Mouse (Mus musculus) ES-Bruce4 (cell line): ENCODE measurements at regions not wholly inside any gene's neighbourhood (a gene's known extent, or its start where the extent isn't known, plus 50 kb on each side); places are given as distances from the start of the nearest gene placed in this dataset.

Experiments used
- H3K27ac ChIP-seq: 2 replicates; pipeline ENCODE4 v1.5.1; 2012; ENCODE audit warnings: low read length, inconsistent platforms; ENCODE audit not compliant: insufficient read depth
- H3K27me3 ChIP-seq: 2 replicates; pipeline ENCODE4 v1.6.1; 2012; ENCODE audit warnings: mild to moderate bottlenecking, low read length, inconsistent platforms; ENCODE audit not compliant: control insufficient read depth, poor library complexity, insufficient read depth, severe bottlenecking
- H3K36me3 ChIP-seq: 2 replicates; pipeline ENCODE4 v1.6.1; 2012; ENCODE audit warnings: inconsistent platforms, mild to moderate bottlenecking, low read length, moderate library complexity; ENCODE audit not compliant: control insufficient read depth, poor library complexity, insufficient read depth, severe bottlenecking
- H3K4me1 ChIP-seq: one replicate; pipeline ENCODE4 v1.8.1; 2011; ENCODE audit warnings: low read length; ENCODE audit not compliant: control insufficient read depth, insufficient read depth
- H3K4me3 ChIP-seq: 2 replicates; pipeline ENCODE4 v1.5.1; 2011; ENCODE audit warnings: low read depth, mild to moderate bottlenecking, low read length
- H3K9ac ChIP-seq: 2 replicates; pipeline ENCODE4 v1.6.1; 2012; ENCODE audit warnings: low read depth, mild to moderate bottlenecking, inconsistent platforms; ENCODE audit not compliant: poor library complexity, severe bottlenecking
- H3K9me3 ChIP-seq: replicated peaks from 2 replicates; pipeline ENCODE4 v1.6.1; 2012; ENCODE audit warnings: mild to moderate bottlenecking, low read length, inconsistent platforms; ENCODE audit not compliant: control insufficient read depth, poor library complexity, insufficient read depth, severe bottlenecking
- CTCF ChIP-seq: IDR thresholded peaks from one replicate; pipeline ENCODE4 v1.8.1; 2011; ENCODE audit warnings: low read depth, low read length
- EP300 ChIP-seq: IDR thresholded peaks from 2 replicates; pipeline ENCODE4 v1.6.1; 2011; ENCODE audit warnings: low read depth, low read length; ENCODE audit not compliant: insufficient read depth
- POLR2A ChIP-seq: IDR thresholded peaks from one replicate; pipeline ENCODE4 v1.8.1; 2011; ENCODE audit warnings: low read length; ENCODE audit not compliant: insufficient read depth

DNA sequence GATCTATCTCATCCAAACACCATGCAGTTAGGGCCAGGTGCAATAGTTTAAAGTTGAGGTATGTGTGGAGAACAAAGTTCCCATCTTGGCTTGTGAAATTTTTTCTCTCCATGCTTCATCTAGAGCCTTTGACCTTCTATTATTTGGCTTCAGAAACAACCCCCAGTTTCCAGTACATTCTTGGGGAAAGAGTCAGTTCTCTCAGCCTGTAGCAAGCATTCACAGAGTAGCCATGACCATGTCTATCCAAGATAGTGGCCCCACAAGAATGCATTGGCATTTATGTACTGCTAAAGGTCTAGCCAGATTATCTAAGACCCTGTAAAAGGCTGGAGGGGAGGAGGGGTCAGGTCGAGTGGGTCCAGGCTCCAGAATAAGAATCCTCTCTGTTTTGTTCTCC is 229.8 kb downstream of the En1 start:
- Histone ChIP-seq H3K27me3 (no peaks in the 10 kb centered on the region), H3K36me3 (no peaks in the 10 kb centered on the region), H3K9ac (no peak overlapping the region), H3K27ac (no peak overlapping the region), H3K9me3 (no peaks in the 10 kb centered on the region), H3K4me3 (no peak overlapping the region), H3K4me1 (no peaks in the 10 kb centered on the region)
- no peak for TF ChIP-seq POLR2A

DNA sequence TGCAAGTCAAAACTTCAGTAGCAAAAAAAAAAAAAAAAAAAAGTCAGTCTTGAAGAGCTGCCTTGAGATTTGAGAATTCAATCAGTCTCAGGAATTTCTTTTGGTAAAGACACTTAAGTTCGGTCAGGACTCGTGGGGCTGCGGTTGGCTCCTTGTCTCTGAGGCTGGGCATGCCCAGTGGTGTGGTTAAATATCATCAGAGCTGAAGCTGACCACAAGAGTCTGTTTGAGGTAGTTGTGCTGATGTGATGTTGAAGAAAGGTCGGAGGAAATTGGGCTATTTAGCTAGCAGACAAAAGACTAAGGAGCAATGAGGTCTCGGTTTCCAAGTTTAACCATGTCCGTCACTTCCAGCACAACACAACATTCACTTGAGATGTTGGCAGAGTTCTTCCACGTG is 240.4 kb downstream of the En1 start:
- H3K4me1 ChIP-seq: no peaks in the 10 kb centered on the region
- H3K9ac ChIP-seq: no peak overlapping the region
- no peak overlapping the region for H3K4me3 ChIP-seq
- no peak overlapping the region for H3K27ac ChIP-seq
- H3K27me3 ChIP-seq: no peaks in the 10 kb centered on the region
- TF ChIP-seq CTCF (no peak), EP300 (no peak), POLR2A (no peak)
- no peaks in the 10 kb centered on the region for H3K36me3 ChIP-seq
- no peaks in the 10 kb centered on the region for H3K9me3 ChIP-seq

DNA sequence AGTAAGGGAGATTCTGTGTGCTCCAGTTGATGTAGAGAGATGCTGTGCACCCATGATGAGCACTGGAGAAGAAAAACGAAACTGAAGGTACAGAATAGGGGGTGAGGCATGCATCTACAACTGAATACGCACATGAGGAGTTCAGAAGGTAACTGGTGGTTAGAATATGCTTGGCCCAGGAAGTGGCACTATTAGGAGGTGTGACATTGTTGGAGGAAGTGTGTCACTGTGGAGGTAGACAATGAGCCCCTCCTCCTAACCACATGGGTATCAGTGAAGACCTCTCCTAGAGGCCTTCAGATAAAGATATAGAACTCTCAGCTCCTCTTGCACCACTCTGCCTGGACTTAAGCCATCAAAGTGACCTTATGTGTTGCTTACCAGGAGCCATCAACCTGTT is 243.9 kb downstream of the En1 start:
- no peaks in the 10 kb centered on the region for H3K36me3 ChIP-seq
- H3K27ac ChIP-seq: no peak overlapping the region
- no peak overlapping the region for H3K4me3 ChIP-seq
- no peaks in the 10 kb centered on the region for H3K9me3 ChIP-seq
- no peaks in the 10 kb centered on the region for H3K4me1 ChIP-seq
- no peak for TF ChIP-seq CTCF
- no peak for TF ChIP-seq EP300
- TF ChIP-seq POLR2A: no peak
- no peak overlapping the region for H3K9ac ChIP-seq
- H3K27me3 ChIP-seq: no peaks in the 10 kb centered on the region

DNA sequence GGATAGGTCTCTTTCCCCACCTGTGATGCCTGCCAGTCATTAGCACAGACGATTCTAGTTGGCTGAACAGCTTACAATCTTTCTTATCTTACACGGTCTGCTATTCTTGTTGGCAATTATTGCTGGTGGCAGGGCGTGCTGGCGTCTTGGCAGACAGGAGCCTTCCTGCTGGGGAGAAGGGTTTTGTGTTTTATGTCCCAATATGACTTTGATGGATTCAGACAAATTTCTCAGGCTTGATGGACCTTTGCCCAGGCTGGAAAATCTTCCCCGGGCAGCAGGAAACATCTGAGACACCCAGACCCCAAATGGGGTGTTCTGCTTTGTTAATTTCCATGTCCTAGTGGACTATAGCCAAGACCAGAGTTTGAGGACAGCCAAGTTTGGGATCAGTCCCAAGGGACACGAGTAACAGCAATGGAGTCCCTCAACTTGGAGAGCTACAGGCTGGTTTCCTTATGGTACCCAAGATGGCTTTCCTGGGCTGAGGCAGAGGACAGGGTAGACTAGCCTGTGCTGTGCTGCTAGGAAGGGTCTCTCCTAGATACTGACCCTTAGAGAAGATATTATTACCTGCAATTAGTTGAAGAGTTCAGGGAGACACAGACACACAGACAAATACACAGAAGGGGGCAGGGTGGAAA is 249.8 kb downstream of the En1 start:
- H3K9me3 ChIP-seq: no peaks in the 10 kb centered on the region
- H3K27me3 ChIP-seq: no peaks in the 10 kb centered on the region
- H3K4me3 ChIP-seq: no peak overlapping the region
- TF ChIP-seq CTCF (no peak), EP300 (no peak), POLR2A (no peak)
- H3K36me3 ChIP-seq: no peaks in the 10 kb centered on the region
- H3K9ac ChIP-seq: no peak overlapping the region
- H3K4me1 ChIP-seq: no peaks in the 10 kb centered on the region
- no peak overlapping the region for H3K27ac ChIP-seq

DNA sequence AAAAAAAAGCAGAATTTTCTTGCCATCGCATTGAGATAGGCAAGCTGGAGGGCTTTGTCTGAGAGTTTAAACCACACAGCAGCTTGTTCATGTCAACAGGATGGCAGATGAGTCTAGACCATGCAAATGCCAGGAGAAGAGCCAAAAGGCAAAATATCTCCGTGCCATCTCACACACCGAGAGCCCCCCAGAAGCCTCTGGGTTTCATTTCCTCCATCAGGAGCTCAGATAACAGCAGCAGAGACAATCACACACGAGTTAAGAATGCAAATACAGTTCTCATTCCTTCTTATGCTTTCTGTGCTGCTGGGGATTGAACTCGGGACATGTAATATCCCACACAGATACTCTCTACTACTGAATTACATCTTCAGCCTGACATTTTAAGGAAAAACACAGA is 255.3 kb downstream of the En1 start:
- H3K4me1 ChIP-seq: no peaks in the 10 kb centered on the region
- no peaks in the 10 kb centered on the region for H3K9me3 ChIP-seq
- no peaks in the 10 kb centered on the region for H3K27me3 ChIP-seq
- TF ChIP-seq EP300: no peak
- no peak for TF ChIP-seq CTCF
- no peak overlapping the region for H3K9ac ChIP-seq
- H3K36me3 ChIP-seq: no peaks in the 10 kb centered on the region
- H3K27ac ChIP-seq: no peak overlapping the region
- no peak overlapping the region for H3K4me3 ChIP-seq

DNA sequence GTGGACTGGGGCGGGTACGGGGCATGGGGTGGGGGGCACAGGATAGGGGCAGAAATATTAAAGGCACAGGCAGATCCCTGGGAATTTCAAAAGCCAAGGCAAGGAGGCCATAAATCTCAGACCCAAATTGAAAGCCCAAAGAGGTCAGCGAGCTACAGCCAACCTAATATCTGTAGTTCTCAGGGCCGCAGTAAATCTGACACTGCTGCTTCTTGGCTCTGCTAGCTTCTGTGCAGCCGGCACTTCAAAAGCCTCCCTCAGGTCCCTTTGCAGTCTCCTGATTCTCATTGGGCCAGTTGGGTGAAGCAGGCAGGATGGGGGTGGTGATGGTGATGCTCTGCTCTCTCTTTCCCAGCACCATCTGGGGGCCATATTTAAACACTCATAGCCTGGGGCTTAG is 257.3 kb downstream of the En1 start:
- no peak for TF ChIP-seq EP300
- no peak for TF ChIP-seq POLR2A
- TF ChIP-seq CTCF: no peak
- H3K4me1 ChIP-seq: no peaks in the 10 kb centered on the region

More for the DNA sequence above, 257.3 kb downstream of the En1 start:
- H3K36me3 ChIP-seq: no peaks in the 10 kb centered on the region
- no peaks in the 10 kb centered on the region for H3K9me3 ChIP-seq
- H3K4me3 ChIP-seq: no peak overlapping the region
- H3K27me3 ChIP-seq: no peaks in the 10 kb centered on the region
- no peak overlapping the region for H3K27ac ChIP-seq
- H3K9ac ChIP-seq: no peak overlapping the region
